Mouse (Mus musculus): Measurements from ENCODE around the gene Ccdc88c. TPM values are rescaled to one million over a fixed set of nuclear protein-coding genes. Genes with fewer than 3 reads are reported as not detected.

The Ccdc88c gene
- polyA plus RNA-seq, 1 experiment from 2014 or later, result 11.1 TPM

GRCm38 (mm10) chr12:101005665-101006420, 23.0 kb downstream of the Ccdc88c start:
- Histone ChIP-seq H3K9me3 (replicated peaks; ENCODE audit: control insufficient read depth, low read length) (no peaks in the 10 kb centered on the region), H3K4me1 (ENCODE audit: control insufficient read depth, insufficient read depth, low read length) (peaks cover 26% of the 10 kb centered on the region), H3K27ac (ENCODE audit: low read length) (no peak overlapping the region), H3K36me3 (ENCODE audit: control insufficient read depth, insufficient read depth, low read length) (no peaks in the 10 kb centered on the region), H3K9ac (ENCODE audit: low read length) (no peak overlapping the region), H3K27me3 (ENCODE audit: control insufficient read depth, insufficient read depth, low read length) (no peaks in the 10 kb centered on the region), H3K4me2 (ENCODE audit: low read depth, low read length) (no peak overlapping the region), H3K4me3 (replicated peaks; ENCODE audit: low read length) (no peak overlapping the region)
- no peak for ATAC-seq (ENCODE audit: insufficient read depth, low FRiP score)
- 83% methylated on average over 12 of the region's 12 CpGs for WGBS

- peaks cover 20% of the 10 kb centered on the region for H3K4me1 ChIP-seq (ENCODE audit: control insufficient read depth, insufficient read depth, low read length)
- no peak overlapping the region for H3K4me3 ChIP-seq (replicated peaks; ENCODE audit: low read length)
- H3K36me3 ChIP-seq (ENCODE audit: control insufficient read depth, insufficient read depth, low read length), result no peaks in the 10 kb centered on the region
- WGBS, result 85% methylated on average over 5 of the region's 5 CpGs
- no peak overlapping the region for H3K4me2 ChIP-seq (ENCODE audit: low read depth, low read length)
- no peak for ATAC-seq (ENCODE audit: insufficient read depth, low FRiP score)
- no peaks in the 10 kb centered on the region for H3K27me3 ChIP-seq (ENCODE audit: control insufficient read depth, insufficient read depth, low read length)
- H3K9me3 ChIP-seq (replicated peaks; ENCODE audit: control insufficient read depth, low read length), result no peaks in the 10 kb centered on the region
- no peak overlapping the region for H3K9ac ChIP-seq (ENCODE audit: low read length)
- H3K27ac ChIP-seq (ENCODE audit: low read length), result no peak overlapping the region
Measured at GRCm38 (mm10) chr12:101004982-101005381, 23.9 kb downstream of the Ccdc88c start.

- H3K4me1 ChIP-seq (ENCODE audit: control insufficient read depth, insufficient read depth, low read length), result peaks cover 27% of the 10 kb centered on the region
- H3K4me3 ChIP-seq (replicated peaks; ENCODE audit: low read length), result no peak overlapping the region
- peak; percentile 22; the same call in 1 of the 2 replicates for ATAC-seq (ENCODE audit: insufficient read depth, low FRiP score)
- 57% methylated on average over 4 of the region's 4 CpGs for WGBS
- H3K4me2 ChIP-seq (ENCODE audit: low read depth, low read length), result no peak overlapping the region
- no peaks in the 10 kb centered on the region for H3K36me3 ChIP-seq (ENCODE audit: control insufficient read depth, insufficient read depth, low read length)
- no peaks in the 10 kb centered on the region for H3K9me3 ChIP-seq (replicated peaks; ENCODE audit: control insufficient read depth, low read length)
- H3K9ac ChIP-seq (ENCODE audit: low read length), result no peak overlapping the region
- H3K27ac ChIP-seq (ENCODE audit: low read length), result peak overlapping the region; percentile 20
- no peaks in the 10 kb centered on the region for H3K27me3 ChIP-seq (ENCODE audit: control insufficient read depth, insufficient read depth, low read length)
Measured at GRCm38 (mm10) chr12:101002801-101003513, 25.9 kb downstream of the Ccdc88c start.

GRCm38 (mm10) chr12:100999061-100999954, 29.5 kb downstream of the Ccdc88c start:
- H3K9me3 ChIP-seq (replicated peaks; ENCODE audit: control insufficient read depth, low read length), result no peaks in the 10 kb centered on the region
- peak overlapping the region; percentile 24; the same call in 1 of the 2 replicates for H3K27ac ChIP-seq (ENCODE audit: low read length)
- no peak for ATAC-seq (ENCODE audit: insufficient read depth, low FRiP score)
- peaks cover 26% of the 10 kb centered on the region for H3K4me1 ChIP-seq (ENCODE audit: control insufficient read depth, insufficient read depth, low read length)
- no peak overlapping the region for H3K4me3 ChIP-seq (replicated peaks; ENCODE audit: low read length)
- no peak overlapping the region for H3K4me2 ChIP-seq (ENCODE audit: low read depth, low read length)
- WGBS, result 49% methylated on average over 7 of the region's 7 CpGs
- H3K27me3 ChIP-seq (ENCODE audit: control insufficient read depth, insufficient read depth, low read length), result no peaks in the 10 kb centered on the region
- H3K36me3 ChIP-seq (ENCODE audit: control insufficient read depth, insufficient read depth, low read length), result no peaks in the 10 kb centered on the region
- no peak overlapping the region for H3K9ac ChIP-seq (ENCODE audit: low read length)

- Histone ChIP-seq H3K4me1 (ENCODE audit: control insufficient read depth, insufficient read depth, low read length) (peaks cover 26% of the 10 kb centered on the region), H3K36me3 (ENCODE audit: control insufficient read depth, insufficient read depth, low read length) (no peaks in the 10 kb centered on the region), H3K27ac (ENCODE audit: low read length) (peak overlapping the region; percentile 24; the same call in 1 of the 2 replicates), H3K9me3 (replicated peaks; ENCODE audit: control insufficient read depth, low read length) (no peaks in the 10 kb centered on the region), H3K27me3 (ENCODE audit: control insufficient read depth, insufficient read depth, low read length) (no peaks in the 10 kb centered on the region), H3K4me3 (replicated peaks; ENCODE audit: low read length) (no peak overlapping the region), H3K9ac (ENCODE audit: low read length) (no peak overlapping the region; the same call in 1 of the 2 replicates), H3K4me2 (ENCODE audit: low read depth, low read length) (no peak overlapping the region)
- ATAC-seq (ENCODE audit: insufficient read depth, low FRiP score), result no peak
- WGBS, result 27% methylated on average over 8 of the region's 8 CpGs
Measured at GRCm38 (mm10) chr12:100998564-100998962, 30.3 kb downstream of the Ccdc88c start.

GRCm38 (mm10) chr12:100997830-100998563, 30.9 kb downstream of the Ccdc88c start:
- H3K27ac ChIP-seq (ENCODE audit: low read length), result peak overlapping the region; percentile 24; the same call in 1 of the 2 replicates
- WGBS, result 16% methylated on average over 10 of the region's 10 CpGs
- no peak overlapping the region; the same call in 1 of the 2 replicates for H3K9ac ChIP-seq (ENCODE audit: low read length)
- H3K9me3 ChIP-seq (replicated peaks; ENCODE audit: control insufficient read depth, low read length), result no peaks in the 10 kb centered on the region
- H3K36me3 ChIP-seq (ENCODE audit: control insufficient read depth, insufficient read depth, low read length), result no peaks in the 10 kb centered on the region
- no peak overlapping the region for H3K4me3 ChIP-seq (replicated peaks; ENCODE audit: low read length)
- ATAC-seq (ENCODE audit: insufficient read depth, low FRiP score), result peak; percentile 26; the same call in 1 of the 2 replicates
- H3K4me1 ChIP-seq (ENCODE audit: control insufficient read depth, insufficient read depth, low read length), result peaks cover 26% of the 10 kb centered on the region
- no peaks in the 10 kb centered on the region for H3K27me3 ChIP-seq (ENCODE audit: control insufficient read depth, insufficient read depth, low read length)
- H3K4me2 ChIP-seq (ENCODE audit: low read depth, low read length), result no peak overlapping the region

GRCm38 (mm10) chr12:100996378-100996898, 32.4 kb downstream of the Ccdc88c start:
- no peaks in the 10 kb centered on the region for H3K36me3 ChIP-seq (ENCODE audit: control insufficient read depth, insufficient read depth, low read length)
- H3K4me2 ChIP-seq (ENCODE audit: low read depth, low read length), result no peak overlapping the region
- no peak overlapping the region for H3K4me3 ChIP-seq (replicated peaks; ENCODE audit: low read length)
- ATAC-seq (ENCODE audit: insufficient read depth, low FRiP score), result no peak
- H3K27me3 ChIP-seq (ENCODE audit: control insufficient read depth, insufficient read depth, low read length), result no peaks in the 10 kb centered on the region
- no peak overlapping the region for H3K9ac ChIP-seq (ENCODE audit: low read length)
- no peak overlapping the region; the same call in 1 of the 2 replicates for H3K27ac ChIP-seq (ENCODE audit: low read length)
- H3K9me3 ChIP-seq (replicated peaks; ENCODE audit: control insufficient read depth, low read length), result no peaks in the 10 kb centered on the region
- 57% methylated on average over 5 of the region's 5 CpGs for WGBS
- H3K4me1 ChIP-seq (ENCODE audit: control insufficient read depth, insufficient read depth, low read length), result peaks cover 26% of the 10 kb centered on the region
